Mouse (Mus musculus) gastrocnemius, postnatal 36 days (tissue): ENCODE results near the gene Mrpl54. TPM values are rescaled to one million over a fixed set of nuclear protein-coding genes. Genes with fewer than 3 reads are reported as not detected.
A peak's percentile ranks its signal among the peaks of the same experiment; 100 is the strongest.

ENCODE experiments used
- DNase-seq, 2 experiments: peaks; one replicate each; pipeline ENCODE4 v3.0.0; 2022
- intact Hi-C: fragments of 180-260 bp; cut with DNase I; formaldehyde crosslinking; loops from one replicate; pipeline ENCODE4 v1.15.1; 2025
- total RNA-seq, 2 experiments: library from RNA; stranded (reverse); gene quantifications; 2 replicates each; pipeline ENCODE4 v1.2.3; 2021

Gene Mrpl54
- total RNA-seq, 2 experiments from 2014 or later: 90.6 to 91.0 TPM

- no peak for DNase-seq
- intact Hi-C loops: no loop called here
Observed at GRCm38 (mm10) chr10:81268643-81269412, 2.1 kb upstream of the Mrpl54 start.

DNA sequence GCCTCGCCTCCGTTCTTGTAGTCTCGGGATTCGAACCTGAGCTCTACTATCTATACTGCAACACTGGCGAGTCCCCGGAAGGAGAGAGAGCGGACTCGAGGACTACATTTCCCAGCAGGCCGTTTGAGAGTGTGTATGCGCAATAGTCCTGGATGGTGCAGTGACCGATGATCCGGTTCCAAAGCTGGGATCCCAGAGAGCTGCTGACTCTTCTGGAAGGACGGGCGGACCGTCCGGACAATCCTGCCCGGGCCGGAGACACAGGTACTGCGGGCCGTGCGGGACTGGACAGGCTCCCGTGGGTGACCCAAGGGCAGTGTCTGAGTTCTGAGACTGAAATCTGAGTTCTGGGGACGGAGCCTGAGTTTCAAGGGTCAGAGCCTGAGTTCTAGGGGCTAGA, 1.3 kb upstream of the Mrpl54 start:
- intact Hi-C loops: no loop called here

GRCm38 (mm10) chr10:81265540-81265939, 1.2 kb downstream of the Mrpl54 start:
- DNase-seq: no peak
- intact Hi-C loops: no loop called here

More for the DNA sequence above, 1.3 kb upstream of the Mrpl54 start:
- DNase-seq: peak; percentile 77 to 84

GRCm38 (mm10) chr10:81261025-81261424, 5.7 kb downstream of the Mrpl54 start:
- intact Hi-C loops: no loop called here
- no peak for DNase-seq

DNA sequence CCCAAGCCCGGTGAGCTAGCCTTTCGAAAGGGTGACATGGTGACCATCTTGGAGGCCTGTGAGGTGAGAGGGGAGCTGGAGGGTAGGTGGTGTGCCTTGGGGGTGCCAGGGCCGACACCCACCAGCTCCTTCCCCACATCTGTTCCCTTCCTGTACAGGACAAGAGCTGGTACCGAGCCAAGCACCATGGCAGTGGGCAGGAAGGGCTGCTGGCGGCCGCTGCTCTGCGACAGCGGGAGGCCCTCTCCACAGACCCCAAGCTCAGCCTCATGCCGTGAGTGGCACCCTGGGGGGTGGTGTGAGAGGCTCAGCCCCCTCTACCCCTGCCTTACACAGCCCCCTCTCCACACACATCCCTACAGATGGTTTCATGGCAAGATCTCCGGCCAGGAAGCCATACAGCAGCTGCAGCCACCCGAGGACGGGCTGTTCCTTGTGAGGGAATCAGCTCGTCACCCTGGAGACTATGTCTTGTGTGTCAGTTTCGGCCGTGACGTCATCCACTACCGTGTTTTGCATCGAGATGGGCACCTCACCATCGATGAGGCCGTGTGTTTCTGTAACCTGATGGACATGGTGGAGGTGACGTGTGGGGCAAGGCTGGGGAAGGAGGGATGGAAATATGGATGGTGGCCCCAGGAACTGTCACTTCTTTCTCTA, 7.4 kb downstream of the Mrpl54 start:
- DNase-seq: no peak
- intact Hi-C loops: no loop called here

- intact Hi-C loops: no loop called here
Observed at GRCm38 (mm10) chr10:81257158-81258039, 9.3 kb downstream of the Mrpl54 start.

DNA sequence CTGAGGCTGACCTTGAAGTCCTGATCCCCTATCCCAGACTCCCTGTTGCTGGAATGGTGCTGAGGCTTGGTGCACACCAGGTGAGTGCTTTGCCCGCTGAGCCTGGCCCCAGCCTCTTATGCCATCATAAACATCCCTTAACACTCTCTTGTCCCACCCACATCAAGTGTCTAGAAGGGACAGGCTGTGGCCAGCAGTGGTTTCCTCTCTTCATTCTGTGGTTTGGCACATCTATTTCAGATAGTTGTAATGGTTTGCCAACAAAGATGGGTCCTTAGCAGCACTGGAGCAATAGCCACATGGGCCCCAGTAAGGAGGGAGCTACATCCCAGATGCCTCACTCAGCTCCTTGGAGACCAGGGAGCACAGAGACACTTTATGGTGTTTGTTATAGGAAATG, 11.8 kb downstream of the Mrpl54 start:
- intact Hi-C loops: no loop called here
- DNase-seq: no peak

More at GRCm38 (mm10) chr10:81257158-81258039, 9.3 kb downstream of the Mrpl54 start:
- DNase-seq: no peak

GRCm38 (mm10) chr10:81252424-81253419, 14.0 kb downstream of the Mrpl54 start, which contains the start of gene Matk:
TSS of gene Matk (plus strand) at chr10:81252935.
- DNase-seq: no peak
- intact Hi-C loops: no loop called here

DNA sequence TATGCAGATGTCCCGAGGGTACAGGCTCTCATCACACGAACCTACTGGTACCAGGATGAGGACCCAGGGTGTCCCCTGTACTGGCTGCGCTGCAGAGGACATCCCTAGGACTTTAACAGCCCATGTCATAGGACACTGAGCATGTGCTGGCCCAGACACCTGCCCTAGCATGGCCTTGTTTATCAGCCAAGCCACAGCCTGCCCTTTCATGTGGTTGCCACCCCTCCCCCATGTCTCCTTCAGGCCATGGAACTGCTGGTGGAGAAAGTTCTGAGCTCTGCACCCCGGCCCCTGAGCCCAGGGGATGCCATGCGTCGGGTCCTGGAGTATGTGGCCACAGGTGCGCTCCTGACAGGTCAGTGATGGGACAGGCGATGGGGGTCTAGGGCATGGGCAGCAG, 17.3 kb downstream of the Mrpl54 start:
- DNase-seq: no peak
- intact Hi-C loops: no loop called here

GRCm38 (mm10) chr10:81247804-81248203, 18.9 kb downstream of the Mrpl54 start:
- DNase-seq: no peak
- intact Hi-C loops: no loop called here

DNA sequence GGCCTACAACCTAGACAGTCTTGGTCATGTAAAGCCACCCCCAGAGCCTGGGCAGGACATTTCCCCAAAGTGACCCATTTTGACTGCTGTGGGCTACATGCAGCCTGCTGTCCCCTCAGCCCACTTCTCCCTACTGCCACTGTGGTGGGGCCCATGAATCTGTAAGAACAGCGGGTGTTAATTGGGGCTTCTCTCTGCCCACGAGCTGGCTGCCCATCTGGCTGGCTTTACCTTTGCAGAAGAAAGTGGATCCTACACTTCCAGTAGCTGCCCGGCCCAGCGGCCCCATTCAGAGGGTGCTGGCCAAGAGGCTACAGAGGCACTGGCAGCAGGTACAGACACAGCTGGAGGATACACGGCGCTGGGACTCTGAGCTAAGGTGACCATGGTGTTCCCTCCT, 21.6 kb downstream of the Mrpl54 start:
- DNase-seq: no peak
- intact Hi-C loops: no loop called here

GRCm38 (mm10) chr10:81244595-81244994, 22.1 kb downstream of the Mrpl54 start:
- DNase-seq: peak; percentile 64 to 75
- intact Hi-C loops: no loop called here

DNA sequence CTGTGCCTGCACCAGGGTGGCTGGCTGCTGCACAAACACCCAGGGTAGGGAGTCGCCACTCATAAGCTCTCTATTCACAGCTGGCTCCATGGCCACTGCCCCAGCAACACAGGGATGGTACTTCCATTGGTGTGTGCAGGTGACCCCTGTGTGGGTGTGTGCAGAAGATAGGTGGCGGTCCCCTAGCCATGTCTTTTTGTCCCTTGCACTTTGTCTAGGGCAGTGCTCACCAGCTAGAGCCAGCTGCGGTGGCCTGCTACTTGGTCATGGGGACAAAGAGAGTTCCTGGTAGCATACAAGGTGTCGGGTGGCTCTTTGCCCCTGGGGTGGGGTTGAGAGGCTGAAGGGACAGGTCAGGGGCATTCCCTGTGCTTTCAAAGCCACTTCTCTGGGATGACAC, 22.6 kb downstream of the Mrpl54 start:
- intact Hi-C loops: no loop called here
- no peak for DNase-seq

GRCm38 (mm10) chr10:81242021-81242420, 24.7 kb downstream of the Mrpl54 start:
- DNase-seq: no peak
- intact Hi-C loops: no loop called here

DNA sequence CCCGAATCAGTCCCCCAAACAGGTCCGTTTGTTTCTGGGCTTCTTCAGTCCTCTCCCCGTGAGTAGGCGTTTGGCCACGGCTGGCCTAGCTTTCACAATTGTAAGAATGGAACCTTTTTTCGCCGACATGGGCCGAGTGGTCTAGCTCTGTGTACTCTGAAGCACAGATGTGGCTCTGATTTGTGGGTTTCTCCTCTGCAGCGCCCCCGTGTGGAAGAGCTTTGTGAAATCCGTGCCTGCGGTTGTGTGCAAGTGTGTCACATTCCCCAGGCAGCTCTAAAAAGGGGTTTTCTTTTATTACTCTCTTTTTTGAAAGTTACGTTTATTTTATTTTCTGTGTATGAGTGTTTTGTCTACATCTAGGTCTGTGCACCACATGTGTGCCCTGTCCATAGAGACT, 25.9 kb downstream of the Mrpl54 start:
- DNase-seq: no peak
- intact Hi-C loops: no loop called here

- no peak for DNase-seq
- intact Hi-C loops: no loop called here
Observed at GRCm38 (mm10) chr10:81238618-81239017, 28.1 kb downstream of the Mrpl54 start.

DNA sequence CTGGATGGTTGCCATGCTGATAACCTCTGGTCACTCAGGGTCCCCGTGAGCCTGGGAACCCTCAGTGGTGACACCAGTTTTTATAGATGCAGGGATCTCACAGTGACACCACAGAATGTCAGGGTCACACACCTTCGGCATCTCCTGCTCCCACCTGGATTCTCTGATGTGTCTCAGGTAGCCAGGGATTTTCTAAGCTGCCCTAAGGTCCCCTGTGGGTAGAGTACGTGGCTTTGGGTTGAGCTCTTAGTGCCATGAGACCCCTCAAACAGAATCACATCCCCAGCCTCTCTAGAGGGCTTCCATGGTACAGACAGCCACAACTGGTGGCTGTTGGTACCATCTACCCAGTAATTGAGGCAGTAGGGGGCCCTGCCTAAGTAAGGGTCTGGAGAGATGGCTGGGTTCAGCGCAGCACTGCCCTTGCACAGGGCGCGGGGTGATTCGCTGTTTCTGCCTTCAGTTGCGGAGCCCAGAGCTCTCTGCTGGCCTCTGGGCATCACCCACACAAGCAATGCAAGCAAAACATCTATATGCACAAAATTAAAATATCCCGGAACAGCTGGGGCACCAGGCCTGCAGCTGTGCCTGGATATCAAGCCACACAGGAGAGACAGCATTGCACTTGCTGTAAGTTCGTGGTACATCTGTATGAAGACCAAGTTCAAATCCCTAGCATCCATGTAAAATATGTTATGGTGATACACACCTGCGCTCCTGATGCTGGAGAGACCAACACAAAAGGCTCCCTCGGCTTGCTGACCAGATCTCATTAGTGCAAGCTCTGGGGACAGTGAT, 30.1 kb downstream of the Mrpl54 start:
- intact Hi-C loops: no loop called here
- no peak for DNase-seq

DNA sequence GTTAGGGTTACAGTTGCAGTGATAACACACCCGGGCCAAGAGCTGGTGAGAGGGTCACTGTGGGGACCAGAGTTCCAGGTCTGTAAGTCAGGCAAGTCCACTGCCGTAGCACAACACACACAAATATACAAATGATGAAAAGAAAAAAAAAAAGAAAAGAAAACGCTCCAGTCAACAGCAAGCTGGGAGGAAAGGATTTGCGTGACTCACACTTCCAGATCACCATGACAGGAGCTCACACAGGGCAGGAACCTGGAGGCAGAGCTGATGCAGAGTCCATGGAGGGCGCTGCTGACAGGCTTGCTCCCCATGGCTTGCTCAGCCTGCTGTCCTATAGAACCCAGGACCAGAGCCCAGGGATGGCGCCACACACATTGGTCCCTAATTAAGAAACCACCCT, 32.5 kb downstream of the Mrpl54 start:
- intact Hi-C loops: no loop called here
- DNase-seq: no peak

DNA sequence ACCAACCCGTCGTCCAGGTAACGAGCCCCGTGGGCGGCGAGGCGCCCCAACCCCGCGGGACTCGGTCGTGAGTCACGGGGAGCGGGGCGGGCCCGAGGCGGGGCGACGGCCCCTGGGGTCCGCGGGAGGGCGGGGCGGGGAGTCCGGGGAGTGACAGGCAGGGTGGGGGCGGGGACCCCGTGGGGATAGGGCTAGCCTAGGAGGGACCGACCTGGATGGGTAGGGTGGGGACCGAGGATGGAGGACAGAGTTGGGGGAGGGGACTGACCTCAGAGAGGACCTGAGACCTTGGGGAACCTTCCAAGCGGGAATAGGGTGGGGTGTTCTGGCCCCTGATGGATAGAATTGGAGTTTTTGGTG, 33.5 kb downstream of the Mrpl54 start:
- intact Hi-C loops: no loop called here

More for the DNA sequence above, 33.5 kb downstream of the Mrpl54 start:
- no peak for DNase-seq
